Mouse (Mus musculus): ENCODE data around the gene Gatd1.

The Gatd1 gene

GRCm38 (mm10) chr7:141394158-141394557 is 19.8 kb downstream of the Gatd1 start:
- ATAC-seq (ENCODE audit: insufficient number of reproducible peaks, low FRiP score, low TSS enrichment), result no peak

DNA sequence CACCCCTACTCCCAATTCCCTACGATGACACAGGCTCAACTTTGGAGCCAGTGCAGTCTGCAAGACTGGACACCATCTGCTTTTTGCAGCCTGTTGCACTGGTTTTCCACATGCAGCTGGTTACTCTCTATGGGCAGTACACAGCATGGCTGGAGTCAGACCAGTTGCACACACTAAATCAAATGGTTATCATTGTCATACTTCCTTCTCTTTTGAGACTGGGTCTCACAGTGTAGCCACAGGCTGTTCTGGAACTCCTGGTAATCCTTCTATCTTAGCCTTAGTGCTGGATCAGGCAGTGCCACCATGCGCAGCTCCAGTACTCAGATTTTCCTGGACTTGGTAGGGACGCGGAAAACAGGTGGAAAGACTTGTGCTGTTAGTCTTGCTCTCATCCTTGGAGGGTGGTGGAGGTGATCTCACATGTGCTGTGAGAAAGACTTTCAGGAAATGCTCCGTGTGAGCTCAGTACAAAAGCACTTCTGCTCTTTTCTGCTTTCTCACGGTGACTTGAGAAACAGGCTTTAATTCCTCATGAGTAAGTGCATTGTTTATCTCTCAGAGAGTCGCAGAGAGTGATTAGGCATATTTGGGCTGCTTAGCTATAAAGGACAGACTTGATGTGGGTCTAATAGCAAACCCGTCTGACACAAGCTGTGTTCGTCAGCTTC is 21.2 kb downstream of the Gatd1 start:
- ATAC-seq (ENCODE audit: insufficient number of reproducible peaks, low FRiP score, low TSS enrichment), result no peak

DNA sequence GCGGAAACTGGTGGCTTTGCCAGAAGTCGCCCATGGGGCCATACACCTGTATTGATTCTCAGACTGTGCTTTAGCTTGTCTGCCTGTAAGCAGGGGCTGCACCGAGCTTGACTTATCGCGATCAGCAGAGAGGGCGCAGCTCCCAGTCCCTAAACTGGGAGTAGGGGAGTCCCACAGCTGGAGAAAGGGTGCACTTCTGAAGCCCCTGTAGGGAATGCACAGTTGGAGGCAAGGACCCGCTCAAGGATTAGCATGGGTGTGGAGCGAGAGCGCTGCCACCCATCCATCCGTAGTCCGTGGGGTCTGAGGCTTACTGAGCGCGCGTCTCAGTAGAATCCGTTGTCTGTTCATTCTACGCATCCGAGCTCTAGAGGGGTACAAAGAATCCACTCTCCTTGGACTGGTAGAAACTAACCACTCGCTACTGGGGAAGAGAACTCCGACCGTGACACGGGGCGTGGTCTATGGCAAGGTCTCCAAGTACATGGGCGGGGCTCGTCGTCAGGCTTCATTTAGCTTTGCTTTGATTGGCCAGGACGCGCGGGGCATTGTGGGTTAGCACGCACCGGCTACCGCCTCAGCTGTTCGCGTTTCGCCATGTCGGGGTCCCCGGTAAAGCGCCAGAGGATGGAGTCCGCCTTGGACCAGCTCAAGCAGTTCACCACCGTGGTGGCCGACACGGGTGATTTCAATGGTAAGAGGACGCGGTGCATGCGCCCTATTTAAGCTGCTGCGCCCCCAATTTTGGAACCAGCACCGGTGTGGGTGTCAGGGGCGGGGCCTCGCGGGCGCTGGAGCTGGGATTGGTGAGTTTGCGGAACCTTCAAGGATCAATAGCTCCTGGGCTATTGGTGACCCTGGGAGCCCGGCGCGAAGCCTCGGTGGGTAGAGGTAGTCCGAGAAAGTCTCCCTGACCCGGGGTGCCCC is 22.0 kb downstream of the Gatd1 start, which contains the start of gene Taldo1:
Taldo1 (plus strand) TSS at position 575 of the 927 bp plus-strand sequence.
- peak; percentile 94 for ATAC-seq (ENCODE audit: insufficient number of reproducible peaks, low FRiP score, low TSS enrichment)

- ATAC-seq (ENCODE audit: insufficient number of reproducible peaks, low FRiP score, low TSS enrichment), result no peak
Observed at GRCm38 (mm10) chr7:141390326-141391259, 23.3 kb downstream of the Gatd1 start.

DNA sequence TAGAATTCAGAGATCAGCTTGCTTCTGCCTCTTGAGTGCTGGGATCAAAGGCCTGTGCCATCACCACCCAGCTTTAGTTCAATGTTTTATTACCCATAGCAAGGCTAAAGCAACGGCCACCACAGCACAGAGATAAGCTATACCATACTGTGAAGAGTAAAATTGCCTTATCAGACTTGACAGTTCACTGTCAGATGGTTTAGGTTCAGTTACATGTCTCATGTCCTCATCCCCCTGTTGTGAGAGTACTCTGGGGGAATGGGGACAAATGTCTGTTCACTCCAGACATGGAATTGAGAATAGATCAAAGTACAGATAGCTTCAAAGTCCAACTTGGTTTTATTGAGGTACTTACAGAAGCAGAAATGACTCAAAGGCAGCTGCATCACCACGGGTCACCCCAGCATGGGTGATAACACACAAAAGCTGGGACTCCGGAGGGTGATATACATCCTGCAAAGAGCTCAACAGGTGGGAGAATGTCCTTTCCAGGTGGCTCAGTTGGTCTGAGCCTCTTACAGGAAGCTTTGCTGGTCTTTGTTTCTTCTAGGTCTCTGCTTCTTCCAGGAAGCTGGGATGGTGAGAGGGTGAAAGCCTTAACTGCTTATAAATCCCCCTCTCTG is 25.3 kb downstream of the Gatd1 start:
- ATAC-seq (ENCODE audit: insufficient number of reproducible peaks, low FRiP score, low TSS enrichment), result no peak

- no peak for ATAC-seq (ENCODE audit: insufficient number of reproducible peaks, low FRiP score, low TSS enrichment)
Observed at GRCm38 (mm10) chr7:141387807-141388486, 26.0 kb downstream of the Gatd1 start.

GRCm38 (mm10) chr7:141381068-141381835 is 32.7 kb downstream of the Gatd1 start:
- ATAC-seq (ENCODE audit: insufficient number of reproducible peaks, low FRiP score, low TSS enrichment), result no peak

DNA sequence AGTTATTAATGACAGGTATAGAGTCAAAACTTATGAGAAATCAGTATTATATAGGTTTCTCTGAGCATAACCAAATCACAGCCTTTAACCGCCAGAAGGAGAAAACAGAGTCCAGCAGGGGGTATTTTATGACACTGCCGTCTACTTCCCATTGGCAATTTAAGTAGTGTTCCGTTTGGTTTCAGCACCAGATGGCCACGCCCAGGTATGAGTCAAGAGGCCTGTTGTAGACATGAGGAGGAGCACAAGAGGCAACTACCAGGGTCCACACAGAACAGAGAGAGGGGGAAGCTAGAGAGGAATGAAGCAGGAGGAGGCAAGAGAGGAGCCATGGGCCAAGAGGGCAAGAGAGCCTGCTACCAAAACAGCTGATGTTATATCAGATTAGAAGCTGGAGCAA is 34.4 kb downstream of the Gatd1 start:
- ATAC-seq (ENCODE audit: insufficient number of reproducible peaks, low FRiP score, low TSS enrichment), result no peak

DNA sequence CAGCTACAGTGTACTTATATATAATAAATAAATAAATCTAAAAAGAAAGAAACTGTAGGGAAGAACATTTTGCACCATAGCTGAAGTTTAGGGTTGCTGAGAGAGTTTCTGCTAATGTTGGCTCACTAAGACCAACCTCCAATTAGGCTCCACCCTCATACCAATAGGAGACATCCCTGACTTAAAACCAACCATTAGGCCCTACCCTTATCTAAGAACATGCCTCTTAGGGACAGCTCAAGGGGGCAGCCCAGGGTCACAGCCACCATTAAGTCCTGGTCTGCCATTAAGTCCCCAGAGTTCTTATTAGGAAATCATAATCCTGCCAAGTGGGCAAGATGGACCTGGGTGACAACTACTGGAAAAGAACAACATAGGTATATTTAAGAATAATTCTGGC is 39.5 kb downstream of the Gatd1 start:
- ATAC-seq (ENCODE audit: insufficient number of reproducible peaks, low FRiP score, low TSS enrichment), result no peak

- ATAC-seq (ENCODE audit: insufficient number of reproducible peaks, low FRiP score, low TSS enrichment), result no peak
Observed at GRCm38 (mm10) chr7:141373611-141374010, 40.3 kb downstream of the Gatd1 start.

GRCm38 (mm10) chr7:141371942-141372595 is 41.9 kb downstream of the Gatd1 start:
- no peak for ATAC-seq (ENCODE audit: insufficient number of reproducible peaks, low FRiP score, low TSS enrichment)

- no peak for ATAC-seq (ENCODE audit: insufficient number of reproducible peaks, low FRiP score, low TSS enrichment)
Observed at GRCm38 (mm10) chr7:141369918-141370317, 44.0 kb downstream of the Gatd1 start.

- no peak for ATAC-seq (ENCODE audit: insufficient number of reproducible peaks, low FRiP score, low TSS enrichment)
Observed at GRCm38 (mm10) chr7:141367358-141367757, 46.6 kb downstream of the Gatd1 start.

- no peak for ATAC-seq (ENCODE audit: insufficient number of reproducible peaks, low FRiP score, low TSS enrichment)
Observed at GRCm38 (mm10) chr7:141365049-141365445, 48.9 kb downstream of the Gatd1 start.

GRCm38 (mm10) chr7:141364349-141365048 is 49.4 kb downstream of the Gatd1 start:
- ATAC-seq (ENCODE audit: insufficient number of reproducible peaks, low FRiP score, low TSS enrichment), result no peak

- no peak for ATAC-seq (ENCODE audit: insufficient number of reproducible peaks, low FRiP score, low TSS enrichment)
Observed at GRCm38 (mm10) chr7:141363752-141364125, 50.2 kb downstream of the Gatd1 start.

GRCm38 (mm10) chr7:141363106-141363751 is 50.7 kb downstream of the Gatd1 start:
- peak; percentile 61; the same call in 1 of the 2 replicates for ATAC-seq (ENCODE audit: insufficient number of reproducible peaks, low FRiP score, low TSS enrichment)
